In the genomic region with DNA sequence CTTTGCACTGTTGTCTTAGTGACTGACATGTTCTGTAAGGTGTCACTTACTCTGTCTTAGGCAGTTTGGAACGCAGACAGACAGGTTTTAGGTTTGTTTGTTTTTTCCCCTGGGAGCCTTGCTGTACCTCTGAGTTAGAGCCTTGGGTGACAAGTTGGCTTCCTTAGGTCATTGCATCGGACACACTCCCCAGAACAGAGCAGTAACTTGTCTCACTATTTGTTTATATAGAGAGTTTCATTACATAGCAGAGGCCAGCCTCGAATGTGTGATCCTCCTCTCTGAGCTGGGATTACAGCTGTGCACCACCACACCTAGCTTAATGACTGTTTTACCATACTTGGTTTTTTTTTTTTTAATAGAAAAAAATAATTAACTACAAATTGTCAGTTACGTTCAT, we compare ENCODE assay signal across 30 mouse cellular contexts. TPM values are rescaled to one million over a fixed set of nuclear protein-coding genes. Genes with fewer than 3 reads are reported as not detected.
A peak's percentile ranks its signal among the peaks of the same experiment; 100 is the strongest.
DNase-seq lines count a peak whose midpoint lies in the region; ATAC-seq and TF ChIP-seq lines count a peak whose summit lies in the region.
"Had no signal": no experiment of that assay in that cellular context is flagged by ENCODE, and none has a peak within 500 bp of the region (broad histone marks: within the 10 kb centered on the region; RNA-seq: fewer than 3 reads in every experiment).

No protein-coding gene starts in this region.

- no peak overlapping the region for H3K4me3 ChIP-seq in kidney, embryonic 14.5 days (ENCODE audit: low read length)
- no peak overlapping the region for H3K4me3 ChIP-seq in kidney, postnatal 0 days (replicated peaks; ENCODE audit: low read depth, low read length)
- H3K4me3 ChIP-seq in lung, embryonic 14.5 days (ENCODE audit: low read depth, low read length): no peak overlapping the region
- H3K4me3 ChIP-seq: embryonic facial prominence, embryonic 12.5 days; erythroblast, embryonic 14.5 days; forebrain, embryonic 10.5 days; forebrain, embryonic 13.5 days; heart, adult 2 months; heart, embryonic 10.5 days; heart, embryonic 13.5 days; hindbrain, embryonic 12.5 days; hindbrain, embryonic 15.5 days had no signal

- H3K4me1 ChIP-seq in kidney, embryonic 14.5 days (ENCODE audit: control insufficient read depth, insufficient read depth, low read length): no peaks in the 10 kb centered on the region
- no peaks in the 10 kb centered on the region for H3K4me1 ChIP-seq in kidney, postnatal 0 days (replicated peaks; ENCODE audit: insufficient read depth, low read length)
- H3K4me1 ChIP-seq in lung, embryonic 14.5 days (ENCODE audit: insufficient read depth): no peaks in the 10 kb centered on the region
- H3K4me1 ChIP-seq: embryonic facial prominence, embryonic 12.5 days; forebrain, embryonic 10.5 days; forebrain, embryonic 13.5 days; hindbrain, embryonic 12.5 days; hindbrain, embryonic 15.5 days had no signal

- H3K27ac ChIP-seq in kidney, embryonic 14.5 days (ENCODE audit: low read depth, low read length): no peak overlapping the region
- no peak overlapping the region for H3K27ac ChIP-seq in kidney, postnatal 0 days
- H3K27ac ChIP-seq in lung, embryonic 14.5 days (ENCODE audit: low read depth): no peak overlapping the region
- H3K27ac ChIP-seq: embryonic facial prominence, embryonic 12.5 days; forebrain, embryonic 10.5 days; forebrain, embryonic 13.5 days; heart, adult 2 months; heart, embryonic 10.5 days; heart, embryonic 13.5 days; hindbrain, embryonic 12.5 days; hindbrain, embryonic 15.5 days had no signal

- WGBS in kidney, embryonic 14.5 days: 34% methylated on average over 4 of the region's 4 CpGs
- WGBS in kidney, postnatal 0 days: 31% methylated on average over 4 of the region's 4 CpGs
- 37% methylated on average over 4 of the region's 4 CpGs for WGBS in lung, embryonic 14.5 days

- no peak overlapping the region for H3K9ac ChIP-seq in kidney, embryonic 14.5 days (ENCODE audit: low read depth, low read length)
- no peak overlapping the region for H3K9ac ChIP-seq in kidney, postnatal 0 days (ENCODE audit: low read depth, low read length)
- H3K9ac ChIP-seq in lung, embryonic 14.5 days: no peak overlapping the region
- H3K9ac ChIP-seq: embryonic facial prominence, embryonic 12.5 days; forebrain, embryonic 13.5 days; heart, embryonic 13.5 days; hindbrain, embryonic 12.5 days; hindbrain, embryonic 15.5 days had no signal

- ATAC-seq in kidney, embryonic 14.5 days (ENCODE audit: low FRiP score, low TSS enrichment): peak; percentile 84; the same call in 1 of the 2 replicates
- no peak for ATAC-seq in kidney, postnatal 0 days (replicated peaks; ENCODE audit: low FRiP score, low read depth)
- ATAC-seq in lung, embryonic 14.5 days (ENCODE audit: insufficient read depth): no peak; the same call in 1 of the 2 replicates
- ATAC-seq: forebrain, embryonic 13.5 days; forebrain, embryonic 16.5 days; Patski had no signal

- peaks cover 66% of the 10 kb centered on the region for H3K36me3 ChIP-seq in kidney, embryonic 14.5 days (ENCODE audit: control insufficient read depth, insufficient read depth, low read length)
- peaks cover 52% of the 10 kb centered on the region for H3K36me3 ChIP-seq in kidney, postnatal 0 days (ENCODE audit: insufficient read depth, low read length)
- peaks cover 70% of the 10 kb centered on the region for H3K36me3 ChIP-seq in lung, embryonic 14.5 days (ENCODE audit: insufficient read depth)

- H3K27me3 ChIP-seq in kidney, embryonic 14.5 days (ENCODE audit: control insufficient read depth, insufficient read depth, low read length): no peaks in the 10 kb centered on the region
- H3K27me3 ChIP-seq in kidney, postnatal 0 days (ENCODE audit: insufficient read depth, low read length): no peaks in the 10 kb centered on the region
- H3K27me3 ChIP-seq in lung, embryonic 14.5 days (ENCODE audit: insufficient read depth, low read length): no peaks in the 10 kb centered on the region
- H3K27me3 ChIP-seq: CH12.LX; embryonic facial prominence, embryonic 12.5 days; forebrain, embryonic 13.5 days; heart, embryonic 13.5 days; hindbrain, embryonic 12.5 days; hindbrain, embryonic 15.5 days; Patski had no signal

- no peaks in the 10 kb centered on the region for H3K9me3 ChIP-seq in kidney, embryonic 14.5 days (ENCODE audit: control insufficient read depth, low read length)
- no peaks in the 10 kb centered on the region for H3K9me3 ChIP-seq in kidney, postnatal 0 days (replicated peaks; ENCODE audit: low read length)
- no peaks in the 10 kb centered on the region for H3K9me3 ChIP-seq in lung, embryonic 14.5 days (ENCODE audit: low read depth, low read length)
- H3K9me3 ChIP-seq: embryonic facial prominence, embryonic 12.5 days; forebrain, embryonic 10.5 days; forebrain, embryonic 13.5 days; G1E; heart, embryonic 10.5 days; heart, embryonic 13.5 days; hindbrain, embryonic 12.5 days; hindbrain, embryonic 15.5 days had no signal

- DNase-seq in kidney, adult 18-20 months: no peak
- DNase-seq in kidney, postnatal 0 days (ENCODE audit: low spot score): peak; percentile 76
- no peak for DNase-seq in kidney, adult 11 months
- DNase-seq in lung, embryonic 14.5 days: peak; percentile 19
- DNase-seq in lung, postnatal 14 days: no peak
- DNase-seq in heart, postnatal 14 days: no peak
- DNase-seq: adrenal gland, postnatal 10 days; adrenal gland, postnatal 36 days; B cell, adult 2 months; cerebellum, adult 18-20 months; cerebellum, adult 9-10 months; cerebellum, postnatal 14 days; gastrocnemius, postnatal 10 days; gastrocnemius, postnatal 36 days; heart, adult 2 months had no signal

- intact Hi-C loops in heart, postnatal 14 days (cut with DNase I): no loop called here

- no peak for TF ChIP-seq CTCF in kidney, postnatal 0 days (IDR thresholded peaks at IDR 0.05; ENCODE audit: low read depth)
- no peak for TF ChIP-seq CTCF in lung, embryonic 14.5 days (IDR thresholded peaks at IDR 0.05; ENCODE audit: low read depth)

- no peak overlapping the region for H3K4me2 ChIP-seq in kidney, embryonic 14.5 days (replicated peaks; ENCODE audit: low read depth, low read length)
- H3K4me2 ChIP-seq in kidney, postnatal 0 days (ENCODE audit: low read length): no peak overlapping the region
- no peak overlapping the region for H3K4me2 ChIP-seq in lung, embryonic 14.5 days
- H3K4me2 ChIP-seq: embryonic facial prominence, embryonic 12.5 days; forebrain, embryonic 13.5 days; heart, embryonic 13.5 days; hindbrain, embryonic 12.5 days; hindbrain, embryonic 15.5 days had no signal

RNA-seq across cellular contexts. Expression of a gene that starts 16.0 kb away (rescaled TPM):
- polyA plus RNA-seq in kidney, embryonic 14.5 days (2014; fragmentation: Nextera tagmentation; extraction: Ambion mirVana): 1.1 and 2.2 TPM in 2 replicates
- 3.3 and 3.4 TPM in 2 replicates for polyA plus RNA-seq in kidney, postnatal 0 days (2015; fragmentation: Nextera tagmentation; extraction: Ambion mirVana)
- 1.7 and 1.8 TPM in 2 replicates for polyA plus RNA-seq in lung, embryonic 14.5 days (2014; fragmentation: Nextera tagmentation; extraction: Ambion mirVana)
- total RNA-seq in heart, postnatal 14 days (2021): 1 to 10 TPM; 1.2 to 1.4 TPM
- total RNA-seq: CH12.LX; granulocyte monocyte progenitor cell, adult 5-6 weeks; hematopoietic stem cell, adult 5-6 weeks had no signal
- polyA plus RNA-seq: erythroblast, embryonic 14.5 days; G1E had no signal

RNA-seq across cellular contexts. Expression of a gene that starts 57.8 kb away (rescaled TPM):
- polyA plus RNA-seq in kidney, embryonic 14.5 days (2014; fragmentation: Nextera tagmentation; extraction: Ambion mirVana): 136 and 160 TPM in 2 replicates
- 133 and 143 TPM in 2 replicates for polyA plus RNA-seq in kidney, postnatal 0 days (2015; fragmentation: Nextera tagmentation; extraction: Ambion mirVana)
- polyA plus RNA-seq in lung, embryonic 14.5 days (2014; fragmentation: Nextera tagmentation; extraction: Ambion mirVana): 155 and 160 TPM in 2 replicates
- 10 to 100 TPM; 46.0 to 47.1 TPM for total RNA-seq in heart, postnatal 14 days (2021)

Comparison
In these comparisons a context has a peak if more than half of its experiments do, and no peak if none do; other contexts are left out.
1. DNase-seq: peak in kidney, postnatal 0 days (single experiment) and lung, embryonic 14.5 days (single experiment); none in kidney, adult 18-20 months (single experiment), kidney, adult 11 months (single experiment), lung, postnatal 14 days (single experiment) and heart, postnatal 14 days (0 of 2).